Mouse (Mus musculus): ENCODE results near the gene Cntn4.

Gene Cntn4

DNA sequence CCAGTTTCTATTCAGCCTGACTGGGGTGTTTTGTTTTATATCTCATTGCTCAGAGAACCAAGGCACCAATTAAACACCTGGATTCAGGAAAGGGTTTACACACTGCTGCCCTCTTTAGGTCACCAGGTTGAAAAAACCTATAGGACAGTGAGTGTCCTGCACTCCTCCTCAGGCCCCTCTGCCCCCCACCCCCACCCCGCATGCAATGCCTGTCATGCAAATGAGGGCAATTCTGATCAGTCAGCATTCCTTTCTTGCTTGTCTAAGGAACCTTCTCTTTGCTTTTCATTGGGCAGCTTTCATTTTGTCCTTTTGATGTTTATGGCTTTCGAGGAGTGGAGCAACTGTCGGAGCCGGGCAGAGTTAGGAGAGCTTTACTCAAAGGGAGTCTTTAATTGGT, 969.5 kb downstream of the Cntn4 start:
- DNase-seq (ENCODE audit: low spot score): no peak

DNA sequence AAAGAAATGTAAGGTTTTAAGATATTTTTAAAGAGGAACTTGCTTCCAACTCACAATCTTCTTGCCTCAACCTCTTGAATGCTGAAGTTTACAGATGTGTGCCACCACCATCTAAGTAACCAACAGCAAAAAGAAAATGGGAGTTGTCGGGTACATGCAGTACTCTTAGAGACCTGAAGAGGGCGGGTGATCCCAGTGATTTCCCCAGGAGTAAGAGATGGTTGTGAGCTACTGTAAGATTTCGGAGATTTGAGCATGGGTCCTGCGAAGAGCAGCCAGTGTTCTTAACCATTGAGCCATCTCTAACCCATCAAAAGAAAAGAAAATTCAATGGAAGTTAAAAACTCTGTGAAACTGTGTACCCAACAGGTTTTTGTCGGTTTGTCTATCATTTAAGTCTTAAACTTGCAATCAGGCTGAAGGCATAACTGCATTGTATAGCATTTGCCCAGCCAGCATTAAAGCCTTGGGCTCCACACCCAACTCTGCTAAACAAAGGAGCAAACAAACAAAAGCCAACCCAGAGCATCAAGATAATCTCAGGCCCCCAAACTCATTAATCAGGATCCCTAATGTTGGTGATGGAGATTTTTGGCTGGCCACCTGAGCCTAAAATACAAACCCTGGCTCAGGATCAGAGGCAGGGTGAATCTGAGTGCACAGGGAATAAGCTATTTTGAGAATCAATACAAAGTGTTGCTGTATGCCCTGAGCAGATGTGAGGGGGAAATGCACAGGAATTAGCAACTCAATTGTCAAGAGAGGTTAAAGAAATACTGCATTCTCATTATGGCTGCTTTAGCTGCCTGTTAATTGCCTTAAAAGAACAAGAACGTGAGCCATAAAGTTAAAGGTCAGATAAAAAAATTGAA, 986.6 kb downstream of the Cntn4 start:
- no peak for DNase-seq (ENCODE audit: low spot score)

- DNase-seq (ENCODE audit: low spot score): no peak
These were observed 998.1 kb downstream of the Cntn4 start for GRCm38 (mm10) chr6:106675581-106675980.

DNA sequence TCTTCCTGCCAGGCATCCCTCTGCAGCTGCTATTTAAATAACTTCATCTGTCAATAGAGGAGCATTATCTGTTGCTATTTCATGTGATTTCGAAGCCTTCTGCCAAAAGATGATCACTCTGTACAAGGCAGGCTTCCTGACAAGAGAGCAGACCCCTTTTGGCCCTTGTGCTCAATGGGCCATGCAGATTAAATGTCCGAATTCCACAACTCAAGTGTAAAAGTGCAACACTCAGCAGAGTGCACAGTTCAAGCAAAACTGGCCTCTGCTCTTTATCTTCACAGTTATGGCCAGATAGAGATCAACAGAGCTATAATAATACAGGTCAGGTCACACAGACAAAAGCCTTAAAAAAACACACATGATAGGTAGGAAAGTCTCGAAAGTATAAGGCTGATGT, 1024.5 kb downstream of the Cntn4 start:
- DNase-seq (ENCODE audit: low spot score): no peak

DNA sequence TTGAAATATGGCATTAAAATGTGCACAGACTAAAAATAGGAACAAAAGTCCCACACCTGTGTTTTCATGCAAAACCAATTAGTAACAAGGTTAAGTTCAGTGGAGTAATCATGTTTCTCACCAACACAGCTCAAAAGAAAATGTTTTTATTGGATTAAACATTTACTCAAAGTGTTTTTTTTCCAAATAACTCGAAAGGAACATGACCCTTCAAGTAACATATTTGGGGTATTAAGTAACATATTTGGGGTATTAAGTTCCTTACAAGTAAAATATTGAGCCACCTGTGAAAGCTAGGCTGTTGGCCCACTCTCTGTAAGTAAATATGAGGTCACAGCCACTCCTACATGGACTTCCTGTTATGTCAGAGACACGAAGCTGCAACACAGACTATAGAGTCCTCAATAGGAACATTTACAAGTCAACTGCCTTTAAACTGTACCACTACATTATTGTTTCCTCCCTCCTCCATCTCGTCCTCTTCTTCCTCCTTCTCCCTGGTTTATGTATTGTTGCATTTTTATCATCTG, 1028.1 kb downstream of the Cntn4 start:
- DNase-seq (ENCODE audit: low spot score): no peak

- DNase-seq (ENCODE audit: low spot score): no peak
These were observed 1048.2 kb downstream of the Cntn4 start for GRCm38 (mm10) chr6:106725642-106726041.

DNA sequence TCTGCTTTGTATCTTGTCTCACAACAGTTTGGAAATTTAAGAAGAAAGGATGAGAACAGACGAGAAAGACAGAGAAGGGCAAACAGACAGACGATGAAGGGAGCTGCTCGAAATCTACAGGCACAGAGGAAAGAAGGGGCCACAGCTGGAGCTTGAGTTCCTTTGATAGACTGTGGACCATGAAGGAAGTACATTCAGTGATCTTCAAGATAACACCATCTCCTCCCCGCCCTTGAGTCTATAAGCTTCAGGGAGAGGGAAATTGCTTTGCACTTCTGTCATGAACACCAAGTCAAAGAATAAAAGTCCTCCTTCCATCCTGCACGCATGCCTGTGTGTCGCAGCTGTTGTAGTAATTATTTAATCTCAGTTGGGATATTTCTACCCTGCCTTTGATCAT, 1048.6 kb downstream of the Cntn4 start:
- DNase-seq (ENCODE audit: low spot score): no peak

GRCm38 (mm10) chr6:106727703-106728102, 1050.2 kb downstream of the Cntn4 start:
- no peak for DNase-seq (ENCODE audit: low spot score)

GRCm38 (mm10) chr6:106729682-106730314, 1052.3 kb downstream of the Cntn4 start:
- no peak for DNase-seq (ENCODE audit: low spot score)

DNA sequence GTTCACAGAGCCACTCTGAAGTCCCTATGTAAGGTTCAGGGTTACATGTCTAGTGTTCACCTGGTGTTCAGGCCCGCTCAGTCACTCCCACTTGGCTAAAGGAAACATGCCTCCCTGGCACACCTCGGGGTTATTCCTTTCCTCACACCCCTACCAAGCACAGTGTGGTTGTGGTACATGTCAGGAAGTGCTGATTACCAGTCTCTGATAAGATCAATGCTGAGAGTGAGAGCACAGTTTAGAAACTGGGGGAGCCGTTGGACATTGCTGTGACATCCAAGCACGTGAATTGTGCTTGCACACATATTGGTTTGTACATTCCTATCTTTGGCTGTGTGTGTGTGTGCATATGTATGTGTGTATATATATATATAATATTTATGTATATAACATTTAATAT, 1055.1 kb downstream of the Cntn4 start:
- no peak for DNase-seq (ENCODE audit: low spot score)

GRCm38 (mm10) chr6:106738229-106738628, 1060.8 kb downstream of the Cntn4 start:
- no peak for DNase-seq (ENCODE audit: low spot score)

GRCm38 (mm10) chr6:106740244-106740825, 1062.9 kb downstream of the Cntn4 start:
- no peak for DNase-seq (ENCODE audit: low spot score)

DNA sequence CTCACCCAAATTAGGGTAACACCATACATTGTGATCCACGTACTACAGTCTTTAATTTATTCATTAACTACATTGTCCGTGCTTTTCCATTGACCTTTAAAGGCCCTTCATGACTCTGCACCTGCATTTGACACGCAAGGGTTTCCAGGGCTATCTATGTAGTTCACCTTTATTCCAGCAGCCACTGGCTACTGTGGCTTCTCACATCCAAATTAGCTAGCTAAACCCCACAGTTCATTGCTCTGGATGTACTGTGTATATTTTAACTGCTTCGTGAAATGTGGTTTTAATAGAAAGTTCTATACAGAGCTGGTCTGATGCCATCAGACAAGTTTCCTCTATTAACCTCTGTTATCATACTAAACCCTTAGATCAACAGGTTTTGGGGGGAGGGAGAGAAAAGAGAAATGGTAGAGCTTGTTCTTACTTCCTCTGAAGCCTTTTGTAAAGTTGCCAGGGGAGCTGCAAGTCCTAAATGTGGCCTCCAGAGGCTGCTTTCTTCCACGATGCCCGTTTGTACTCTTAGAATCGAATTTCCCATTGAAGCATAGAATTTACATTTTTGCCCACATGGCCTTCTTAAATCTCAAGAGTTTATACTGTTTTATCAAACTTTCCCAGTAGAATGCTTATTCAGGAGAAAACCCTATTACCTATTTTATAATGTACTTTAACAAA, 1066.2 kb downstream of the Cntn4 start:
- no peak for DNase-seq (ENCODE audit: low spot score)

DNA sequence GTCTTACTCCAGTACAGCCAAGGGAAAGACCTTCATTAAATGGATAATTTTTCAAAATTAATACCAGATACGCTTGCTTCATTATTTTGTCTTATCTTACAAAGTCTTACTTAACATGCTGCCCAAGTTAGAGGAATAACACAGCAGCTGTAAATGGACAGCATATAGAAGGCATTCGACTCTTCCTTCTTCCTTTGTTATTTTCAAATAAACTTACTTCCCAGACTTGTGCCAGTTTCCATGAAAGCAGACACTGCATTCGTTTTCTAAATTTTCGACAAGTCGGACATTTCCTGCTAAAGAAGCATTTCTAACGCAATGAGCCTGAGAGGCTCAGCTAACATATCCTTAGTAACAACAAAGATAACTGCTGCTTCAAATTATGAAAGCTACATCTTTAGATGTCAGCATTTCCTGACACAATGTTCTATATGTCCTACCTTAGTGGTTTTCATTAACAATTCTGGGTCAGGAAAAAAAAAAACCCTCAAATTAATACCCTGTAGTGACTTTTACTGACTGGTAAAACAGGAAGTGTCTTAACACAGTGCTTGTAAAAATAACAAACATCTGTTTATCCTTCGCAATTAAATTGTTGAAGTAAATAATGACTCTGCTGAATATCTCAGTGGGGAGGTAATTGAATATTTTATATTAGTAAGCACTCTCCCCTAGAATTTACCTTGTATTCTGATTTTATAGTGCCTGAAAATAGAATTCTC, 1068.4 kb downstream of the Cntn4 start:
- no peak for DNase-seq (ENCODE audit: low spot score)

DNA sequence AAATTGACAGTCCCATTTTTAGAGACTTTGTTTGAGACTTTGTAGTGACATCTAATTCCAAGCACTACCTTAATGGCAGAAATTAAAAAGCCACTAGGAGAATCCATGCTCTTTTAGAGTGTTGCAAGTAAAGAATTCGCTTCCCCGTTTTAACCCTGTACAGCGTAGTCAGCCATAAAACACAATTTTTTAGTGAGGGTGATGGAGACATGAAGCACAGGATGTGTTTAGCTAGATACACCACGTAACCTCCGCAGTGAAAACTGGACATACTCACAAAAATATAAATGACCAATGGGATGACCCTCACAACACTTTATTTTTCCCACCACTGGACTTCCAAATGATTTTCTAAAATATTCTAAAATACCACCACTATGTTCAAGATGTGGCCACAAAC, 1069.8 kb downstream of the Cntn4 start:
- no peak for DNase-seq (ENCODE audit: low spot score)

GRCm38 (mm10) chr6:106747804-106748203, 1070.3 kb downstream of the Cntn4 start:
- no peak for DNase-seq (ENCODE audit: low spot score)

All from ovary, postnatal 10 days (tissue).